Mouse (Mus musculus) thymus, postnatal 25 days (tissue): Measurements from ENCODE around the gene Gm4201.
"Not testable (repeated sequence)": the region's sequence is repeated elsewhere in the genome, so short reads cannot be mapped to it uniquely, and the experiment has no call there.

Experiments
- DNase-seq: peaks from one replicate; pipeline ENCODE4 v3.0.0; 2022

The Gm4201 gene

DNA sequence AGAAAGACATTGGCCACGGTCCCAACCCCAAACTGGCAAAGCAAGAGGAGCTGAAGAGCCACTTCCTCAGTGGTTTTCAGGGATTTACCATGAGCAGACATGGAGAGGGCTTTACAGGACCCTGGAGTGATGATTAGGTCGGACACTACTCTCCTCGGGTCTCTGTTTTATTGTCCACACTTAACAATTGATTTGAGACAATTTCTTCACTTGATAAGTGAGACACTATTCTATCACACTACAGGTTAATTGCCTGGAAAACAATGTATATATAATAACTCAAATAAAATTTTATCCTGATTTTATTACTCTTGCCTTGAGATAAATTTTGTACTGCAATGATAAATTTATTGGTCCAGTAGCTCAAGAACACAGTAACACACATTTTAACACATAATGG is at the start of gene Gm4201:
Gene Gm4201, minus strand, starts transcription at position 101 of the 400 bp plus-strand sequence.
- not testable (repeated sequence) for DNase-seq

DNA sequence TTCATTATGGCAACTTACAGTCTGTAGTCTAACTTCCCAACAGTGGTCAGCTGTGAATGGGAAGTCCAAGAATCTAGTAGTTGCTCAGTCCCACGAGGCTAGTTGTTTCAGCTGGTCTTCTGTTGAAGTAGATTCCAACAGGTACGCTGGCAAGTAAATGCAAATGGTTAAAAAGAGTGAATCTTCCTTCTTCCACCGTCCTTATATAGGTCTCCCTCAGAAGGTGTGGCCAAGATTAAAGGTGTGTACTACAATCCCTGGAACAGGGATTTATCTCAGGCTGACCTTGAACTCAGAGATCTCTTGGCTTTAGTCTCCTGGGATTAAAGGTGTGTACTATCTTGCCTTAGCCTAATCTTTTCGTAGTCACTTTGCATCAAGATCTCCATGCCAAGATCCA is 22.9 kb upstream of the Gm4201 start, which contains the start of gene Gm4565:
Gene Gm4565, minus strand, starts transcription at position 101 of the 400 bp plus-strand sequence.
- DNase-seq, result not testable (repeated sequence)

GRCm38 (mm10) chr7:22534787-22535186 is 30.4 kb downstream of the Gm4201 start, which contains the start of gene Gm8677:
Gene Gm8677, minus strand, starts transcription at chr7:22534887.
- not testable (repeated sequence) for DNase-seq

DNA sequence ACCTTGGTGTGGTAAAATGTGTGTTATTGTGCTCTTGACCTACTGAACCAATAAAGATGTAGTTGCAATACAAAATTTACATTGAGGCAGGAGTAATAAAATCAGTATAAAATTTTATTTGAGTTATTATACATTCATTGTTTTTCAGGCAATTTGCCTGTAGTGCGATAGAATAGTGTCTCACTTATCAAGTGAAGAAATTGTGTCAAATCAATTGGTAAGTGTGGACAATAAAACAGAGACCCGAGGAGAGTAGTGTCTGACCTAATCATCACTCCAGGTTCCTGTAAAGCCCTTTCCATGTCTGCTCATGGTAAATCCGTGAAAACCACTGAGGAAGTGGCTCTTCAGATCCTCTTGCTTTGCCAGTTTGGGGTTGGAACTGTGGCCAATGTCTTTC is 42.5 kb downstream of the Gm4201 start, which contains the start of gene Vmn1r152:
Gene Vmn1r152, plus strand, starts transcription at position 301 of the 400 bp plus-strand sequence.
- not testable (repeated sequence) for DNase-seq
